Mouse (Mus musculus) embryo, embryonic 10.5 days (tissue): ENCODE results near the gene Akr1c21.
"Not testable (repeated sequence)": the region's sequence is repeated elsewhere in the genome, so short reads cannot be mapped to it uniquely, and the experiment has no call there.

ENCODE experiments used
- DNase-seq: peaks from one replicate; pipeline ENCODE4 v3.0.0-alpha.2; 2015; ENCODE audit warnings: low spot score

Akr1c21 gene

GRCm38 (mm10) chr13:4573871-4574270 lies at the start of gene Akr1c21:
TSS of gene Akr1c21 (plus strand) at chr13:4574075.
- no peak for DNase-seq

GRCm38 (mm10) chr13:4559143-4559542 lies 14.7 kb upstream of the Akr1c21 start:
- no peak for DNase-seq

GRCm38 (mm10) chr13:4560500-4560899 lies 13.4 kb upstream of the Akr1c21 start:
- DNase-seq = no peak

- DNase-seq = no peak
These were observed 7.9 kb upstream of the Akr1c21 start for GRCm38 (mm10) chr13:4565996-4566395.

- no peak for DNase-seq
These were observed 3.0 kb downstream of the Akr1c21 start for GRCm38 (mm10) chr13:4576921-4577320.

GRCm38 (mm10) chr13:4603431-4603830 lies 29.6 kb downstream of the Akr1c21 start:
- not testable (repeated sequence) for DNase-seq

GRCm38 (mm10) chr13:4606821-4607220 lies 32.9 kb downstream of the Akr1c21 start:
- no peak for DNase-seq

- no peak for DNase-seq
These were observed 34.7 kb downstream of the Akr1c21 start for GRCm38 (mm10) chr13:4608530-4608929.

- peak; percentile 95 for DNase-seq
These were observed 35.1 kb downstream of the Akr1c21 start, which contains the start of gene Akr1e1 for GRCm38 (mm10) chr13:4608961-4609409. TSS of gene Akr1e1 (minus strand) at chr13:4609174.

GRCm38 (mm10) chr13:4610902-4611301 lies 37.0 kb downstream of the Akr1c21 start:
- DNase-seq = peak; percentile 53
